Mouse (Mus musculus): ENCODE measurements around the gene Gm37240. TPM values are rescaled to one million over a fixed set of nuclear protein-coding genes. Genes with fewer than 3 reads are reported as not detected.

Gm37240 gene
- total and polyA plus RNA-seq, 3 experiments, result not detected

DNA sequence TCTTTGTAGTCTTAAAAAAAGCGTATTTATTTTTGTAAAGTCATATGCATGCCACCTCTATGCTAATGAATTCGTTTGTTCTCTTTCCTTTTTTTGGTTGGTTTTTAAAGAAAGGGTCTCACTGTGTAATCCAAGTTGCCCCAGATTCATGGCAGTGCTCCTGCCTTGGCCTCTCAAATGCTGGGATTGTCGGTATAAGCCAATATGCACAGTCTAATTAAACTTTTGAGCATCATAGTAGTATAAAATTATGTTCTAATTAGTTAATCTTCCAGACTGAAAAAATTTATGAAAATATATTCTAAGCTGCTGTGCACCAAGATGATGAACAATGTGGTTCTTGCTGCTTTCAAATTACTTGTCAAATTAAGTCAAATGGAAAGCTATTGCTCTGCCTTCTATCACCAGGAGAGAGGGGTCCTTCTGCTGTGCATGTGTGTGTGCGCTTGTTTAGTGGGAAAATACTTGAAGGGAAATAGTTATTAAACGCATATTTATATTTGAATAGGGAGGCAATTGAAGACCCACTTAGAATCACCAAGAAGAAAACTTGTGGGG, 1291.6 kb downstream of the Gm37240 start:
- TF ChIP-seq GATA1 (IDR thresholded peaks at IDR 0.05; ENCODE audit: borderline replicate concordance, low read length), result no peak
- TF ChIP-seq GATA2 (IDR thresholded peaks at IDR 0.05; ENCODE audit: borderline replicate concordance, low read depth, low read length), result no peak
- no peak for TF ChIP-seq POLR2AphosphoS5 (IDR thresholded peaks at IDR 0.05; ENCODE audit: insufficient replicate concordance, low read depth, low read length)
- no peak for TF ChIP-seq TAL1 (conservative IDR thresholded peaks at IDR 0.05; ENCODE audit: low read depth, low read length)
- TF ChIP-seq CTCF (IDR thresholded peaks at IDR 0.05; ENCODE audit: low read depth, low read length), result no peak
- no peak for DNase-seq (ENCODE audit: low spot score)

DNA sequence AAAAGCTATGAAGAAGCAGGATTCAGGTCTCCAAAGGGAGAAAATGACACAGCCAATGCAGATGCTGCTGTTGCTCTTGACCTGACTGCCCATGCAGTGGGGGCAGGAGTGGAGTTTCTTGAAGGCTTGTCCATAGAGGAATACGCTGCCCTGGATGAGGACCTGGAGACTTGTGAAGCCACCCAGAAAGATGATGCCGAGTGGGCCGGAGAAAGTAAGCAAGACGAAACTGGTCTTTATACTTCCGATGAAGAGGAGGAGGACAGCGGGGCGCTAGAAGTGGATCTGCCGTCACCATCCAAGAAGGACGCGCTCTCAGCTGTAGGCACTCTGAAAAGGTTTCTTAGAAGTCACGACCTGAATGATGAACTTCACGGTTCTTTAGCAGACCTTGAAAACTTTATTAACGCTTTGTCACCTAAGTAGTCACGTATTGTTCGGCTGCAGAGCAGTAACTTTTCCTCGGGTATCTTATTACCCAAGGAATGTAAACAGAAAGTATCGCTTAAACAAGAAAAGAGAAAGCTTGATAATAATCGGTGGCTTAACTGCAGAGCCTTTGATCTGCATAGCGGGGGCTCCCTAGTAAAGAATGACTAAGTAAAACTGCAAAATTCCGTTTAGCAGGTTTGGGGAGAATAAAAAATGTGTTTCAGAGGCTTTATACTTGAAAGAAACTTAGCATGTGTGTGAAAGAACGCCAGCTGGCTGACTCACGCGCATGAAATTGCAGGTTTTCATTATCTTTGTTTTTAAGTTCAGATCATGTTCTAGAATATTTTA, 1292.2 kb downstream of the Gm37240 start:
- DNase-seq (ENCODE audit: low spot score) (no peak), ATAC-seq (ENCODE audit: extremely low read depth, insufficient number of reproducible peaks, low FRiP score, poor library complexity, severe bottlenecking) (no peak)
- peaks cover 40% of the 10 kb centered on the region for H3K27me3 ChIP-seq (ENCODE audit: insufficient read depth, low read length)
- no peaks in the 10 kb centered on the region for H3K9me3 ChIP-seq (replicated peaks)
- peaks cover 15% of the 10 kb centered on the region for H3K4me1 ChIP-seq (ENCODE audit: insufficient read depth, low read depth, low read length)
- TF ChIP-seq TAL1 (conservative IDR thresholded peaks at IDR 0.05; ENCODE audit: low read depth, low read length) (no peak), GATA1 (IDR thresholded peaks at IDR 0.05; ENCODE audit: borderline replicate concordance, low read length) (no peak), GATA2 (IDR thresholded peaks at IDR 0.05; ENCODE audit: borderline replicate concordance, low read depth, low read length) (no peak), POLR2AphosphoS5 (IDR thresholded peaks at IDR 0.05; ENCODE audit: insufficient replicate concordance, low read depth, low read length) (no peak), CTCF (IDR thresholded peaks at IDR 0.05; ENCODE audit: low read depth, low read length) (no peak)
- no peaks in the 10 kb centered on the region for H3K36me3 ChIP-seq (replicated peaks)
- peak overlapping the region; percentile 36; the same call in 1 of the 2 replicates for H3K4me3 ChIP-seq (ENCODE audit: low read depth, low read length)

More for the DNA sequence above, 1291.6 kb downstream of the Gm37240 start:
- Histone ChIP-seq H3K27me3 (ENCODE audit: insufficient read depth, low read length) (peaks cover 39% of the 10 kb centered on the region), H3K4me1 (ENCODE audit: insufficient read depth, low read depth, low read length) (peaks cover 15% of the 10 kb centered on the region), H3K9me3 (replicated peaks) (no peaks in the 10 kb centered on the region), H3K4me3 (ENCODE audit: low read depth, low read length) (no peak overlapping the region), H3K36me3 (replicated peaks) (no peaks in the 10 kb centered on the region)
- no peak for ATAC-seq (ENCODE audit: extremely low read depth, insufficient number of reproducible peaks, low FRiP score, poor library complexity, severe bottlenecking)

DNA sequence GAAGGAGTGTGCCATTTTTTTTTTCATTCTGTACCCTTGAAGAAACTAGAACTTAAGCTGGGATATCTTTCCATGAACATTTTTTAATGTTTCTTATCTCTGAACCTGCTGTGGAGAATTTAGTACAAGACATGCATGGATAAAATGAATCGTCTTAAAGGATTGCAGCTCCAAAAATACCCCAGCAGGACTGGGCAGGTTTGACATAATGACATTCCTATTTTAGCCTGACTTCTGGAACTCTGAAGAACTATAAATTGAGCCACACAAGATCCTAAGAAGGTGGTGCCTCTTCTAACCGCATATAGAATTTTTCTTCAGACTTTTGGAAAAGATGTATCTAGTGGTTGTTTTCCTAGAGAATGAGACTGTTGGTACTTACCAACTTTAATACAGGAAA, 1294.0 kb downstream of the Gm37240 start, which contains the start of gene Tigd4:
Tigd4 (plus strand) TSS at position 301 of the 400 bp plus-strand sequence.
- no peak for TF ChIP-seq CTCF (IDR thresholded peaks at IDR 0.05; ENCODE audit: low read depth, low read length)
- no peak for TF ChIP-seq GATA1 (IDR thresholded peaks at IDR 0.05; ENCODE audit: borderline replicate concordance, low read length)
- TF ChIP-seq TAL1 (conservative IDR thresholded peaks at IDR 0.05; ENCODE audit: low read depth, low read length), result no peak
- TF ChIP-seq POLR2AphosphoS5 (IDR thresholded peaks at IDR 0.05; ENCODE audit: insufficient replicate concordance, low read depth, low read length), result no peak
- no peak for TF ChIP-seq GATA2 (IDR thresholded peaks at IDR 0.05; ENCODE audit: borderline replicate concordance, low read depth, low read length)
- Histone ChIP-seq H3K36me3 (replicated peaks) (no peaks in the 10 kb centered on the region), H3K27me3 (ENCODE audit: insufficient read depth, low read length) (peaks cover 34% of the 10 kb centered on the region), H3K9me3 (replicated peaks) (no peaks in the 10 kb centered on the region), H3K4me3 (ENCODE audit: low read depth, low read length) (no peak within 1 kb of the TSS), H3K4me1 (ENCODE audit: insufficient read depth, low read depth, low read length) (peaks cover 15% of the 10 kb centered on the region)
- ATAC-seq (ENCODE audit: extremely low read depth, insufficient number of reproducible peaks, low FRiP score, poor library complexity, severe bottlenecking) (no peak), DNase-seq (ENCODE audit: low spot score) (no peak)

DNA sequence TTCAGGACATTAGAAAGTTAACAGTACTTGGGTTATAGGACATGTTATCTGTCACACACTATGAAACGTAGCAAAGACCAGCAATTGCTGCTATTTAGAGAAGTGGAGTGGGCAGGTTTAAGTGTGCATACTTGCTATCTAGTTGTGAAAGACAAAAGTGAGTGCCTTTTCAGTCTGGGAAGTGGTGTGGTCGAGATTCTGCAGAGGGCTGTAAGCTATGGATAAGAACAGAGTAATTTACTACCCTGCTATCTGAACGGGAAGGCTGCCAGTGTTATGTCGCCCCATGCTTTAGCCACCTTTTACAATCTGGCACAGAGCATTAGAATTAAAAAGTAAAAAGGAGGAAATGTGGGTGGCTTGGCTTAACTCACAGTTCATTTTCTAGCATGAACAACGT, 1300.6 kb downstream of the Gm37240 start:
- TF ChIP-seq POLR2AphosphoS5 (IDR thresholded peaks at IDR 0.05; ENCODE audit: insufficient replicate concordance, low read depth, low read length) (no peak), TAL1 (conservative IDR thresholded peaks at IDR 0.05; ENCODE audit: low read depth, low read length) (no peak), GATA2 (IDR thresholded peaks at IDR 0.05; ENCODE audit: borderline replicate concordance, low read depth, low read length) (no peak), CTCF (IDR thresholded peaks at IDR 0.05; ENCODE audit: low read depth, low read length) (no peak), GATA1 (IDR thresholded peaks at IDR 0.05; ENCODE audit: borderline replicate concordance, low read length) (no peak)
- ATAC-seq (ENCODE audit: extremely low read depth, insufficient number of reproducible peaks, low FRiP score, poor library complexity, severe bottlenecking), result no peak
- peaks cover 21% of the 10 kb centered on the region for H3K4me1 ChIP-seq (ENCODE audit: insufficient read depth, low read depth, low read length)

DNA sequence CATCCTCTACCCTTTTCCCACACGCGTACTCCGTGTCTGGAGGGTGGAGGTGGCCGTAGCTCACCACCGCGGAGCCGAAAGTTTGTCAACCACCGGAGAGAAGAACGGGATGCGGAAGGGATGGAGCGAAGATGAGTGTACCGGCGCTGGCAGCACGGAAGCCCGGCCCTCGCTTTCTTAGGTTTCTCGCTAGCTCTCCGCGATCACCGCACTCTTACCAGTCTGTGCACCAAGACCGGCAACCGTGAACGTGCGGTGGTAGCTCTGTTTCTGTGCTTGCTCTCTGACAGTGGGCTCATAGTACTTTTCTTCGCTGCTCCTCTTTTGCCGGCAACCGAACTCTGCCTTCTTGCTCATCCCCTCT, 1304.4 kb downstream of the Gm37240 start:
- Histone ChIP-seq H3K4me3 (ENCODE audit: low read depth, low read length) (peak overlapping the region; percentile 89), H3K9me3 (replicated peaks) (no peaks in the 10 kb centered on the region), H3K27me3 (ENCODE audit: insufficient read depth, low read length) (no peaks in the 10 kb centered on the region), H3K4me1 (ENCODE audit: insufficient read depth, low read depth, low read length) (peaks cover 35% of the 10 kb centered on the region), H3K36me3 (replicated peaks) (no peaks in the 10 kb centered on the region)
- no peak for TF ChIP-seq GATA1 (IDR thresholded peaks at IDR 0.05; ENCODE audit: borderline replicate concordance, low read length)
- TF ChIP-seq TAL1 (conservative IDR thresholded peaks at IDR 0.05; ENCODE audit: low read depth, low read length), result no peak
- TF ChIP-seq GATA2 (IDR thresholded peaks at IDR 0.05; ENCODE audit: borderline replicate concordance, low read depth, low read length), result no peak
- TF ChIP-seq CTCF (IDR thresholded peaks at IDR 0.05; ENCODE audit: low read depth, low read length), result no peak
- no peak for TF ChIP-seq POLR2AphosphoS5 (IDR thresholded peaks at IDR 0.05; ENCODE audit: insufficient replicate concordance, low read depth, low read length)
- DNase-seq (ENCODE audit: low spot score), result no peak
- ATAC-seq (ENCODE audit: extremely low read depth, insufficient number of reproducible peaks, low FRiP score, poor library complexity, severe bottlenecking), result no peak

More for the DNA sequence above, 1300.6 kb downstream of the Gm37240 start:
- H3K4me3 ChIP-seq (ENCODE audit: low read depth, low read length), result no peak overlapping the region
- no peaks in the 10 kb centered on the region for H3K36me3 ChIP-seq (replicated peaks)
- no peak for DNase-seq (ENCODE audit: low spot score)
- no peaks in the 10 kb centered on the region for H3K9me3 ChIP-seq (replicated peaks)
- peaks cover 9% of the 10 kb centered on the region; the same call in 1 of the 2 replicates for H3K27me3 ChIP-seq (ENCODE audit: insufficient read depth, low read length)
